Mouse (Mus musculus) thymus, adult 2 months (tissue): Measurements from ENCODE around the gene Slc2a4.

ENCODE experiments used
- CTCF ChIP-seq: fragments of 200-500 bp; IDR thresholded peaks from 2 replicates; pipeline ENCODE4 v1.5.1; 2012; ENCODE audit warnings: mild to moderate bottlenecking, control low read depth, low read length, moderate library complexity, borderline replicate concordance; ENCODE audit not compliant: control insufficient read depth, poor library complexity, insufficient read depth; ENCODE audit errors: extremely low read depth
- POLR2A ChIP-seq: fragments of 200-500 bp; IDR thresholded peaks from 2 replicates; pipeline ENCODE4 v1.6.1; 2012; ENCODE audit warnings: mild to moderate bottlenecking, low read length, control low read depth, moderate library complexity; ENCODE audit not compliant: control insufficient read depth, poor library complexity, insufficient read depth; ENCODE audit errors: extremely low read depth

GRCm38 (mm10) chr11:69901406-69901846 is 46.6 kb downstream of the Slc2a4 start:
- TF ChIP-seq CTCF (0 out of 2 replicates have a peak, but pooled peaks have one; percentile 17), POLR2A (no peak)
